Mouse (Mus musculus): ENCODE data around the gene Tm9sf3.
"Not testable (repeated sequence)": the region's sequence is repeated elsewhere in the genome, so short reads cannot be mapped to it uniquely, and the experiment has no call there.

Tm9sf3 gene

GRCm38 (mm10) chr19:41263630-41264295 lies at the start of gene Tm9sf3:
Gene Tm9sf3, minus strand, starts transcription at chr19:41263997.
- in situ Hi-C loops (cut with MboI, MseI), result no loop called here

- in situ Hi-C loops (cut with MboI, MseI), result not testable (repeated sequence)
Observed at GRCm38 (mm10) chr19:41312587-41312986, 48.8 kb upstream of the Tm9sf3 start.

DNA sequence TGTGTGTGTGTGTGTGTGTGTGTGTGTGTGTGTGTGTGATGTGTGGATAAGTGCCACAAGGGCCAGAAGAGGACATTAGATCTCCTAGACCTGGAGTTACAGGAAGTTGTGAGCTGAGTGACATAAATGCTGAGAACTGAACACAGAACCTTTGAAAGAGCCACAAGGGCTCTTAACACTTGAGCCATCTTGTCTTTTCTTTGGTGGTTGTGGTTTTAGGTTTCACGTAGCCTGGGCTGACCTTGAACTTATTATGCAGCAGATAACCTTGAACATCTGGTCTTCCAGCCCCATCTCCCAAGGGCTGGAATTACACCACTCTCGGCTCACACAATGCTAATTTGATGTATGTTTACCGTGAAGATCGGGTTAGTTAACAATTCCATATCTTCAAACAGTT lies 48.2 kb upstream of the Tm9sf3 start:
- in situ Hi-C loops (cut with MboI, MseI), result no loop called here

DNA sequence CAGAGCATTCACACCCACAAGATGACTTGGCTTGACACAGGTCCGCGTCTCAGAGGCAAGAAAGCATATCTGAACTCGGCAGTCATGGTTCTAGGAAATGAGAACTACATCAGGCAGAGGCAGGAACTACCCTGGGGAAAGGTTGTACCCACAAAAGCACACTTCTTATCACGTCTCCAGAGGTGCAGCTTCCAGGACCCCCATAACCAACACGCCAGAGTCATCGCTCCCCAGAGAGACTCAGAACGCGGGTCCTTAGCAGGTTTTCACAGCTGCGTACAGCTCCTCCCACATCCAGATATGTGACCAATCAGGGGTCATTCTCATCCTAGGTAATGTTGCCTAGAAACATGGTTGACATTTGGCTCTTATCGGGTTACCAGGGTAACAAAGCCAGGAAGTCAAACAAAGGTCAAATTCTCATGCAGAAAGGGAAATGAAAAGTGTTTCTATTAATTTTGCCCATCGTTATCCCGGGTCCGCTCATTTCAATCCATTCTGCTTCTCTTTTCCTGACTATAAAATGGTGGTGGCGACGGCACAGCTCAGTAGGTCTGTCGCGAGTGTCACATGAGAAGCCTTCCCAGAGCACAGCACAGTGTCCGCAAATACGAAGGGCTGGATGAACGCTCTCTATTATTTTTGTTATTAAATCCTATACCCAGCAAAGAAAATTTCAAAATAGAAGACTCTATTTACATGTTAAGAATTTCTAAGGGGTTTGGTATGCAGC lies 47.3 kb upstream of the Tm9sf3 start:
- in situ Hi-C loops (cut with MboI, MseI), result no loop called here

DNA sequence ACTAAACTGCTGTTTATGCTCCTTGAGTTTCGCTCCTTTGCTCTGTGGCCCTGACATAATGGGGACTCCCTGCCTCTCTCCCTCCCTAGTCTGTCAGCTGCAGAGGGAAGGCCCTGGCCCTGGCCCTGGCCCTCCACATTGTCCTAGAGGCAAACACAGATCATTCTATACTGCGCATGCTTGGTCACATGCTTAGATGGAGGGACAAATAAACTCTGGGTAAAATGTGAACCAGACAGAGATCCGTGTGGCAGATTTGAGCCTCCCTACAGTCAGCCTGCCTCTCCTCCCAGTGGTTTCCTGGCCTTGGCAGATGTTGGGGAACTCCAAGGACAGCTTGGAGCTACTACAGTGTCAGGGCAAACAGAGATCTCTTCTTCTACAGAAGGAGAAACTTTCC lies 40.1 kb upstream of the Tm9sf3 start:
- in situ Hi-C loops (cut with MboI, MseI), result no loop called here

DNA sequence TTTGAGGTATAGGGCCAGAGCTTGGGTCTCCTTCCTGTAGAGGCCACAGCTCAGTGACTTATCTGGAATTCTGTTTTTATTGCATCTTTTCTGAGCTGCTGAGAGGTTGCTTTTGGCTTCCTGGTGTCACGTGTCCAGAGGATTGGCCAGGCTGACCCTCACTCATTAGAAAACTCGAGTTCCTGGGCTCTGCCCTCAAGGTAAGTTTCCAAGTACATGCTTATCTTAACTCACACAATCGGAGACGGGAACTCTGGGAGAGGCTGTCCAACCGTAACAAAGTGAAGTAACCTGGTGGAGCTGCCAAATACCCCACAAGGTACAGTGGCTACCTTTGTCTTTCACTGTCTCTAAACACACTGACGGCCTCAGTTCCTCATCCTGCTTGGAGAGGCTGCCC lies 39.6 kb upstream of the Tm9sf3 start:
- in situ Hi-C loops (cut with MboI, MseI), result no loop called here

- in situ Hi-C loops (cut with MboI, MseI), result no loop called here
Observed at GRCm38 (mm10) chr19:41301856-41302255, 38.1 kb upstream of the Tm9sf3 start.

GRCm38 (mm10) chr19:41299446-41299845 lies 35.6 kb upstream of the Tm9sf3 start:
- in situ Hi-C loops (cut with MboI, MseI), result no loop called here

- in situ Hi-C loops (cut with MboI, MseI), result no loop called here
Observed at GRCm38 (mm10) chr19:41290952-41291619, 27.3 kb upstream of the Tm9sf3 start.

GRCm38 (mm10) chr19:41288568-41288967 lies 24.8 kb upstream of the Tm9sf3 start:
- in situ Hi-C loops (cut with MboI, MseI), result no loop called here

- in situ Hi-C loops (cut with MboI, MseI), result no loop called here
Observed at GRCm38 (mm10) chr19:41287224-41287623, 23.4 kb upstream of the Tm9sf3 start.

DNA sequence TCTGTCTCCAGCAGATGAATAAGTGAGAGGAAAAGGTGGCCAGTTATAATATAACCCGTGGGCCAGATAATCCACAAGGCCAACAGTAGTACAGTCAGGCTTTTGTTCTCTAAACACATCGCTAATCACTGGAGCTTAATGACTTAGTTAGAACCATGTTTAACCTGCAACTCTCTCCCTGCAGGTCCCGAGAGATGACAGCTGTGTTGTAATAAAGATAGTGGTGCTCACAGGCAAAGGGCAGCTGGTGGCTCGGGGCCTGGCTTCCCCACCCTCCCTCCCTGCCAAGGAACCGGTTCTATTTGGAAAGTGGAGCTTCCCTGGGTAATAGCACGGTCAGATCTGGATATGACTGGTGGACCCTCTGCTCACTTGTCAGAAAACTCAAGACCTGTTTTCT lies 20.7 kb upstream of the Tm9sf3 start:
- in situ Hi-C loops (cut with MboI, MseI), result no loop called here

DNA sequence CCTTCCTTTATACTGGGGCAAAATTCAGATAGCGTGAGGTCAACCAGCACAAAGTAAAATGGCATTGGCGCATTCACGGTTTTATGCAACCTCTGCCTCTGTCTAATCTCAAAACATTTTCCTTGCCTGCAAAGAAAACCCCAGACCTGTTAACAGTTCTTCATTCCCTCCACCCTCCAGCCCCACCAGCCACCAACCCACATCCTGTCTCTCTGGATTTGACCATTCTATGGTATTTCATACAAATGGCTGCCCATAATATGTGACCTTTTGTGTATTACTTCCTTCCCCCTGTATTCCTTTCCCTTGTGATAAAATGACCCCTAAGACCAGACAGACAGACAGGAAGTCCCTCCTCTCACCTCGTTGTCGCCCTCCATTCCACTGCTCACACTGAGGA lies 18.9 kb upstream of the Tm9sf3 start:
- in situ Hi-C loops (cut with MboI, MseI), result no loop called here

GRCm38 (mm10) chr19:41282216-41282615 lies 18.4 kb upstream of the Tm9sf3 start:
- in situ Hi-C loops (cut with MboI, MseI), result no loop called here

GRCm38 (mm10) chr19:41279724-41280244 lies 16.0 kb upstream of the Tm9sf3 start:
- in situ Hi-C loops (cut with MboI, MseI), result no loop called here

GRCm38 (mm10) chr19:41278606-41279005 lies 14.8 kb upstream of the Tm9sf3 start:
- in situ Hi-C loops (cut with MboI, MseI), result no loop called here

GRCm38 (mm10) chr19:41275588-41275987 lies 11.8 kb upstream of the Tm9sf3 start:
- in situ Hi-C loops (cut with MboI, MseI), result no loop called here

DNA sequence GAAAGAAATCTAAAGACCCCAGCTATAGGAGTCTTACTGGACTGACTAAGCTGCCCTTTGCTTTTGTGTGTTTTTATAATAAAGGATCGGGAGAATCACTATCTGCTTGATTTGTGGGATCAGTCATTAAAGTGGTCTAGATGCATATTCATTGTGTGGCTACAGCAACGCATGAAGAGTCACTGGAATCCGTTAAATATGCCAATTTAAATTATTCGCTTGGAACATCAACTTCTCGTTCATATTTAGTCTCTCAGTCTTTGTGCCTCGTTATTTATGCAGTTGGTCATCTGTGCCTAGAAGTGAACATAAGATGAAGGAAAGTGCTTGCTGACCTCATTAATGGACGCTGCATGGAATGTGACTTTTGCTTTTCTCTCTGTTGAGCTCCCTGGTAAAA lies 7.1 kb upstream of the Tm9sf3 start:
- in situ Hi-C loops (cut with MboI, MseI), result no loop called here

DNA sequence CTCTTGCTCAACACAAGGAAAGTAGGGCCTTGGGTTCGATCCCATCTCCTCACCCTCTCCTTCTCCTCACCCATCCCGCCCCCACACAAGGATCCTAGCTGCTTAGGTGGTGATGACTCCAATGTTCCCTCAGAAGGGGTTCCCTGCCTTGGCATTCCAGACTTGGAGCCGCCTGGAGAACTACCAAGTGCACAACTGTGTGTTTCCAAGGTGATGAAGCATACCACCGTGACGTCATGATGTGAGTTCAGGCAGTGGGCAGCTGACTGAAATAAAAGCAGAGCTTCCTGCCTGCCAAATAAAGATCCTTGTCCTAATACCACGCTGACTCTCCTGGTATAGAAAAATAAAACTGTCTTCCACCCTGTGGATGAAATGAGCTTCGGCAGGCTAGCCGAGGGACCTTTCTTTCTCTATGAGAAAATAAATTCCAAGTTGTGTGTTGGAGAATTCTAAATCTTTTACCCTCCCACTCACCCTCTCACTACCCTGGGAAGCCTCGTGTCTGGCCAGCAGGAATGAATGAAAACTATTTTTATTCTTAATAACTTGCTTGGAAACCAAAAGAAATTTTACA lies 6.4 kb upstream of the Tm9sf3 start:
- in situ Hi-C loops (cut with MboI, MseI), result no loop called here

GRCm38 (mm10) chr19:41266251-41266901 lies 2.6 kb upstream of the Tm9sf3 start:
- in situ Hi-C loops (cut with MboI, MseI), result no loop called here

DNA sequence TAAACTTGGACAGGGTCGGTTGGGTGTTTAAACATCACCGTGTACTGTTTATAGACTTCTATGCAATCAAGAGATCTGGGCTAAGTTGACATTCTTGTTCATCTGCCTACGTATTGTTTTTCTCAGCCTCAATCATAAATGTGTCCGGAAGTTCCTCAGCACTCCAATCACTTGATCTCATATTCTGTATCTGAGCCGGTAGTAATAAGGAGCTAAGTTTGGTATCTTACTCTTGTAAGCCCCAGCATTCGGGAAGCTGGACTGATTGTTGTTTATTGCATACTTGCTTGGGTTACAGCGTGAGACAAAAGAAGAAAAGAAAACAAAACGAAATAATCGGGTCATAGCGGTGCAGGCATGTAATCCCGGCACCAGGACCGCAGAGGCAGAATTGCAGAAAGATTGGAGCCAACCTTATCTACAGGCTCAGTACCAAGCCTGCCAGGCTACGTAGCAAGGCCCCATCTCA lies 568 bp upstream of the Tm9sf3 start:
- in situ Hi-C loops (cut with MboI, MseI), result no loop called here
